Mouse (Mus musculus): ENCODE data around the gene Otub2.

Otub2 gene

GRCm38 (mm10) chr12:103371711-103372110 lies 16.8 kb upstream of the Otub2 start:
- peak; percentile 65 for DNase-seq (ENCODE audit: low read depth, low spot score)

- no peak for DNase-seq (ENCODE audit: low read depth, low spot score)
Observed at GRCm38 (mm10) chr12:103373530-103374236, 14.8 kb upstream of the Otub2 start.

GRCm38 (mm10) chr12:103376124-103376523 lies 12.4 kb upstream of the Otub2 start:
- no peak for DNase-seq (ENCODE audit: low read depth, low spot score)

GRCm38 (mm10) chr12:103376774-103377173 lies 11.7 kb upstream of the Otub2 start:
- no peak for DNase-seq (ENCODE audit: low read depth, low spot score)

- no peak for DNase-seq (ENCODE audit: low read depth, low spot score)
Observed at GRCm38 (mm10) chr12:103380226-103380625, 8.3 kb upstream of the Otub2 start.

- DNase-seq (ENCODE audit: low read depth, low spot score): no peak
Observed at GRCm38 (mm10) chr12:103389348-103389727, 856 bp downstream of the Otub2 start.

GRCm38 (mm10) chr12:103389982-103390381 lies 1.5 kb downstream of the Otub2 start:
- no peak for DNase-seq (ENCODE audit: low read depth, low spot score)

- no peak for DNase-seq (ENCODE audit: low read depth, low spot score)
Observed at GRCm38 (mm10) chr12:103391098-103391497, 2.6 kb downstream of the Otub2 start.

GRCm38 (mm10) chr12:103393528-103393927 lies 5.0 kb downstream of the Otub2 start:
- DNase-seq (ENCODE audit: low read depth, low spot score): no peak

- DNase-seq (ENCODE audit: low read depth, low spot score): no peak
Observed at GRCm38 (mm10) chr12:103395486-103396275, 7.2 kb downstream of the Otub2 start.

- no peak for DNase-seq (ENCODE audit: low read depth, low spot score)
Observed at GRCm38 (mm10) chr12:103396751-103397150, 8.3 kb downstream of the Otub2 start.

- DNase-seq (ENCODE audit: low read depth, low spot score): no peak
Observed at GRCm38 (mm10) chr12:103404131-103404530, 15.6 kb downstream of the Otub2 start.

GRCm38 (mm10) chr12:103407720-103408119 lies 19.2 kb downstream of the Otub2 start, which contains the start of gene 9330161L09Rik:
TSS of gene 9330161L09Rik (minus strand) at chr12:103407820.
- no peak for DNase-seq (ENCODE audit: low read depth, low spot score)

GRCm38 (mm10) chr12:103408144-103408543 lies 19.7 kb downstream of the Otub2 start:
- DNase-seq (ENCODE audit: low read depth, low spot score): no peak

GRCm38 (mm10) chr12:103425016-103425728 lies 36.7 kb downstream of the Otub2 start:
- no peak for DNase-seq (ENCODE audit: low read depth, low spot score)

- peak; percentile 97 for DNase-seq (ENCODE audit: low read depth, low spot score)
Observed at GRCm38 (mm10) chr12:103425729-103426470, 37.4 kb downstream of the Otub2 start, which contains the start of gene Ddx24. TSS of gene Ddx24 (minus strand) at chr12:103425830.

GRCm38 (mm10) chr12:103426710-103427109 lies 38.2 kb downstream of the Otub2 start:
- DNase-seq (ENCODE audit: low read depth, low spot score): no peak

GRCm38 (mm10) chr12:103433430-103433829 lies 44.9 kb downstream of the Otub2 start:
- no peak for DNase-seq (ENCODE audit: low read depth, low spot score)

- no peak for DNase-seq (ENCODE audit: low read depth, low spot score)
Observed at GRCm38 (mm10) chr12:103433986-103434731, 45.7 kb downstream of the Otub2 start, which contains the start of gene Ifi27. TSS of gene Ifi27 (plus strand) at chr12:103434211.

GRCm38 (mm10) chr12:103434861-103435260 lies 46.4 kb downstream of the Otub2 start:
- DNase-seq (ENCODE audit: low read depth, low spot score): no peak

GRCm38 (mm10) chr12:103437601-103438000 lies 49.1 kb downstream of the Otub2 start:
- DNase-seq (ENCODE audit: low read depth, low spot score): no peak
